Mouse (Mus musculus) neural tube, embryonic 11.5 days (tissue): ENCODE measurements around the gene Mef2b. TPM values are rescaled to one million over a fixed set of nuclear protein-coding genes. Genes with fewer than 3 reads are reported as not detected.

ENCODE experiments used
- ATAC-seq: fragments of 200-750 bp; cut with Nextera tagmentation; 2 replicates; pipeline ENCODE4 v1.8.0; 2017; ENCODE audit warnings: moderate number of reproducible peaks, mild to moderate bottlenecking, moderate TSS enrichment, moderate library complexity; ENCODE audit not compliant: insufficient read depth, low FRiP score, low TSS enrichment
- DNase-seq: peaks from one replicate; pipeline ENCODE4 v3.0.0-alpha.2; 2015; ENCODE audit warnings: low spot score
- H3K27ac ChIP-seq: fragments of 300-500 bp; sonication (generic); 2 replicates; pipeline ENCODE4 v1.5.1; 2014; ENCODE audit warnings: low read depth, mild to moderate bottlenecking, low read length
- H3K27me3 ChIP-seq: fragments of 300-500 bp; sonication (generic); 2 replicates; pipeline ENCODE4 v1.6.1; 2014; ENCODE audit warnings: mild to moderate bottlenecking, low read length, mixed read lengths; ENCODE audit not compliant: control insufficient read depth, insufficient read depth
- H3K36me3 ChIP-seq: fragments of 300-500 bp; sonication (generic); 2 replicates; pipeline ENCODE4 v1.6.1; 2014; ENCODE audit warnings: mild to moderate bottlenecking, low read length, moderate library complexity, mixed read lengths; ENCODE audit not compliant: control insufficient read depth, insufficient read depth
- H3K4me1 ChIP-seq: fragments of 300-500 bp; sonication (generic); 2 replicates; pipeline ENCODE4 v1.6.1; 2014; ENCODE audit warnings: low read length, mixed read lengths; ENCODE audit not compliant: control insufficient read depth, insufficient read depth
- H3K4me2 ChIP-seq: fragments of 300-500 bp; sonication (generic); 2 replicates; pipeline ENCODE4 v1.6.1; 2014; ENCODE audit warnings: low read depth, mild to moderate bottlenecking, moderate library complexity
- H3K4me3 ChIP-seq: fragments of 300-500 bp; sonication (generic); 2 replicates; pipeline ENCODE4 v1.5.1; 2014; ENCODE audit warnings: low read depth, low read length
- H3K9ac ChIP-seq: fragments of 300-500 bp; sonication (generic); 2 replicates; pipeline ENCODE4 v1.6.1; 2014; ENCODE audit warnings: mild to moderate bottlenecking, low read length
- H3K9me3 ChIP-seq: fragments of 300-500 bp; sonication (generic); 2 replicates; pipeline ENCODE4 v1.6.1; 2016; ENCODE audit warnings: low read length; ENCODE audit not compliant: control insufficient read depth
- WGBS: fragments of 180-500 bp; shearing (Covaris S2); extraction: QIAGEN DNeasy Blood & Tissue Kit; methylation state at CpG from one replicate; pipeline ENCODE4 v1.1.7; 2014; 5-methylcytosine and 5-hydroxymethylcytosine counted together
- polyA plus RNA-seq: library from polyadenylated mRNA; unstranded; fragments of >200 nt; fragmentation: Nextera tagmentation; extraction: Ambion mirVana; gene quantifications from 2 replicates; pipeline ENCODE4 v1.2.1, GENCODE M21; 2014

The Mef2b gene
- polyA plus RNA-seq, 1 experiment from 2014 or later, result 0.58 TPM

GRCm38 (mm10) chr8:70128435-70128834 lies 11.1 kb upstream of the Mef2b start:
- no peak overlapping the region for H3K9ac ChIP-seq
- H3K36me3 ChIP-seq, result peaks cover 4% of the 10 kb centered on the region

GRCm38 (mm10) chr8:70129309-70129952 lies 10.1 kb upstream of the Mef2b start:
- no peak overlapping the region for H3K27ac ChIP-seq
- H3K36me3 ChIP-seq, result peaks cover 6% of the 10 kb centered on the region
- H3K4me3 ChIP-seq, result no peak overlapping the region
- ATAC-seq (no peak), DNase-seq (no peak)
- no peak overlapping the region for H3K9ac ChIP-seq
- 70% methylated on average over 9 of the region's 9 CpGs for WGBS
- H3K4me1 ChIP-seq, result peaks cover 3% of the 10 kb centered on the region
- no peaks in the 10 kb centered on the region for H3K9me3 ChIP-seq
- no peak overlapping the region for H3K4me2 ChIP-seq
- H3K27me3 ChIP-seq, result no peaks in the 10 kb centered on the region

More at GRCm38 (mm10) chr8:70128435-70128834, 11.1 kb upstream of the Mef2b start:
- ATAC-seq (no peak), DNase-seq (no peak)
- Histone ChIP-seq H3K27me3 (no peaks in the 10 kb centered on the region), H3K4me2 (no peak overlapping the region), H3K27ac (no peak overlapping the region), H3K9me3 (no peaks in the 10 kb centered on the region), H3K4me3 (no peak overlapping the region), H3K4me1 (peaks cover 3% of the 10 kb centered on the region)
- WGBS, result 85% methylated on average over 3 of the region's 3 CpGs

- peaks cover 6% of the 10 kb centered on the region for H3K36me3 ChIP-seq
- no peak overlapping the region for H3K27ac ChIP-seq
- WGBS, result 82% methylated on average over 3 of the region's 3 CpGs
- no peaks in the 10 kb centered on the region for H3K9me3 ChIP-seq
- no peak overlapping the region for H3K4me3 ChIP-seq
- no peaks in the 10 kb centered on the region for H3K27me3 ChIP-seq
- DNase-seq, result no peak
- no peak for ATAC-seq
- H3K9ac ChIP-seq, result no peak overlapping the region
- no peak overlapping the region for H3K4me2 ChIP-seq
- H3K4me1 ChIP-seq, result peaks cover 3% of the 10 kb centered on the region
Observed at GRCm38 (mm10) chr8:70130066-70130465, 9.4 kb upstream of the Mef2b start.

- H3K4me2 ChIP-seq, result peak within 1 kb of the TSS; percentile 76
- H3K4me1 ChIP-seq, result peaks cover 3% of the 10 kb centered on the region
- H3K27me3 ChIP-seq, result no peaks in the 10 kb centered on the region
- under 1% methylated on average over 37 of the region's 37 CpGs for WGBS
- H3K9ac ChIP-seq, result peak within 1 kb of the TSS; percentile 61
- peaks cover 6% of the 10 kb centered on the region for H3K36me3 ChIP-seq
- no peak within 1 kb of the TSS for H3K27ac ChIP-seq
- peak; percentile 71 for ATAC-seq
- peak within 1 kb of the TSS; percentile 61 for H3K4me3 ChIP-seq
- H3K9me3 ChIP-seq, result no peaks in the 10 kb centered on the region
- peak; percentile 88 for DNase-seq
Observed at GRCm38 (mm10) chr8:70131166-70131883, 8.2 kb upstream of the Mef2b start, which contains the start of gene Nr2c2ap. Nr2c2ap (plus strand) TSS chr8:70131333.

DNA sequence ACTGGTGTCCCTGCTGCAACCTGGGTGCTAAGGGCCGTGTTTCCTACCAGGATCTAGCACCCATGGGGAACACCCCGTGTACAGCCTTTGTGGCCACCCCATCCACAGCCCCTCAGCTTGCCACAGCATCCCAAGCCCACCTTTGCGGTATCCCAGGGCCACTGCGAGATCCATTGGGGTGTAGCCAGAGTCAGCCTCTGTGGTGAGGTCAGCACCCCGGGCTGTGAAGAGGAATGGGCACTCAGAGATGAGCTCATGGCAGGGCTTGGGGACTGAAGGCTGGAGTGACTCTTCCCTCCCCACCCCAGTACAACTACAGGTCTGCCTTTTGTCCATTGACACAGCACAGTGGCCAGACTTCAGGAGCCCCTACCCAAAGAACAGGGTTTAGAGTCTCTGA lies 5.4 kb upstream of the Mef2b start:
- peaks cover 9% of the 10 kb centered on the region for H3K36me3 ChIP-seq
- peaks cover 7% of the 10 kb centered on the region for H3K4me1 ChIP-seq
- H3K9ac ChIP-seq, result no peak overlapping the region
- H3K27me3 ChIP-seq, result no peaks in the 10 kb centered on the region
- no peak overlapping the region for H3K27ac ChIP-seq
- ATAC-seq (no peak), DNase-seq (no peak)
- H3K9me3 ChIP-seq, result no peaks in the 10 kb centered on the region
- 91% methylated on average over 5 of the region's 5 CpGs for WGBS
- H3K4me2 ChIP-seq, result no peak overlapping the region
- no peak overlapping the region for H3K4me3 ChIP-seq

- Histone ChIP-seq H3K4me3 (no peak overlapping the region), H3K9ac (no peak overlapping the region), H3K27me3 (no peaks in the 10 kb centered on the region), H3K36me3 (peaks cover 9% of the 10 kb centered on the region), H3K4me1 (peaks cover 7% of the 10 kb centered on the region), H3K9me3 (no peaks in the 10 kb centered on the region), H3K27ac (no peak overlapping the region), H3K4me2 (no peak overlapping the region)
- DNase-seq (no peak), ATAC-seq (no peak)
- 95% methylated on average over 9 of the region's 9 CpGs for WGBS
Observed at GRCm38 (mm10) chr8:70134931-70135330, 4.6 kb upstream of the Mef2b start.

- DNase-seq (no peak), ATAC-seq (no peak)
- H3K27me3 ChIP-seq, result no peaks in the 10 kb centered on the region
- H3K9me3 ChIP-seq, result no peaks in the 10 kb centered on the region
- H3K27ac ChIP-seq, result no peak overlapping the region
- H3K36me3 ChIP-seq, result peaks cover 9% of the 10 kb centered on the region
- no peak overlapping the region for H3K9ac ChIP-seq
- 88% methylated on average over 4 of the region's 4 CpGs for WGBS
- H3K4me3 ChIP-seq, result no peak overlapping the region
- H3K4me2 ChIP-seq, result no peak overlapping the region
- peaks cover 13% of the 10 kb centered on the region for H3K4me1 ChIP-seq
Observed at GRCm38 (mm10) chr8:70136591-70136990, 2.9 kb upstream of the Mef2b start.

GRCm38 (mm10) chr8:70137890-70138289 lies 1.6 kb upstream of the Mef2b start:
- 77% methylated on average over 4 of the region's 4 CpGs for WGBS
- H3K4me3 ChIP-seq, result peak overlapping the region; percentile 72; the same call in 1 of the 2 replicates
- H3K36me3 ChIP-seq, result peaks cover 9% of the 10 kb centered on the region
- ATAC-seq, result no peak
- H3K4me1 ChIP-seq, result peaks cover 12% of the 10 kb centered on the region
- H3K4me2 ChIP-seq, result no peak overlapping the region
- no peak overlapping the region; the same call in 1 of the 2 replicates for H3K9ac ChIP-seq
- DNase-seq, result no peak
- H3K27me3 ChIP-seq, result no peaks in the 10 kb centered on the region
- no peaks in the 10 kb centered on the region for H3K9me3 ChIP-seq
- H3K27ac ChIP-seq, result no peak overlapping the region

GRCm38 (mm10) chr8:70139981-70140380 lies 470 bp downstream of the Mef2b start:
- Histone ChIP-seq H3K36me3 (peaks cover 7% of the 10 kb centered on the region), H3K27ac (no peak overlapping the region), H3K27me3 (no peaks in the 10 kb centered on the region), H3K4me2 (peak overlapping the region; percentile 68), H3K4me1 (peaks cover 12% of the 10 kb centered on the region), H3K9me3 (no peaks in the 10 kb centered on the region), H3K9ac (peak overlapping the region; percentile 67), H3K4me3 (peak overlapping the region; percentile 72)
- ATAC-seq (no peak), DNase-seq (no peak)
- 14% methylated on average over 9 of the region's 9 CpGs for WGBS
